Mouse (Mus musculus) spleen, adult 12 weeks (tissue): ENCODE measurements around the gene Gm1113.

Source experiments
- DNase-seq: peaks from one replicate; pipeline ENCODE4 v3.0.0; 2022; ENCODE audit warnings: low spot score

The Gm1113 gene

GRCm38 (mm10) chr9:35518169-35518568, at the start of gene Gm1113:
Gm1113 (minus strand) TSS chr9:35518269.
- no peak for DNase-seq

DNA sequence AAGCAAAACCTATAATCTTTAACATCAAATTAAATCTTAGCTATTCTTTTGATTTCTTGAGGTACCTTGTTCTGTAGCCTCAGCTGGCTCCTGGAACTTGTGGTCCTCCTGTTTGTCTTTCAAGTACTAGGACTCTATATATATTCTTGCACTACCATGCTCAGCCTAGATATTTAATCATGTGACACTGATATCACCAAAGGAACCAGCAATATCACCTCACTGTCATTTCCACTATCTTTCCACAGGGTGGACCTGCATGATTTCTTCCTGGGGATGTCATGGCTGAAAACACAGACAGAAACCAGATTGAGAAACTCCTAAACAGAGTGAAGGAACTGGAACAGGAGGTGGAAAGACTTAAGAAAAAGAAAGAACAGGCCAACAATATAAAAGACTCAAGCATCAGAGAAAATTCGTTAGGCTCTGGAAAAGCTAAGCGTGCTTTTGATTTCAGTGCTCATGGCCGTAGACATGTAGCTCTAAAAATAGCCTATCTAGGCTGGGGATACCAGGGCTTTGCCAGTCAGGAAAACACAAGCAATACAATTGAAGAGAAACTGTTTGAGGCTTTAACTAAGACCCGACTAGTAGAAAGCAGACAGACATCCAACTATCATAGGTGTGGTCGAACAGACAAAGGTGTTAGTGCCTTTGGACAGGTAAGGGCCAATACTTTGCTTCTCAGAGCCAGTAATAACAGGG, 46.6 kb upstream of the Gm1113 start:
- DNase-seq = no peak

DNA sequence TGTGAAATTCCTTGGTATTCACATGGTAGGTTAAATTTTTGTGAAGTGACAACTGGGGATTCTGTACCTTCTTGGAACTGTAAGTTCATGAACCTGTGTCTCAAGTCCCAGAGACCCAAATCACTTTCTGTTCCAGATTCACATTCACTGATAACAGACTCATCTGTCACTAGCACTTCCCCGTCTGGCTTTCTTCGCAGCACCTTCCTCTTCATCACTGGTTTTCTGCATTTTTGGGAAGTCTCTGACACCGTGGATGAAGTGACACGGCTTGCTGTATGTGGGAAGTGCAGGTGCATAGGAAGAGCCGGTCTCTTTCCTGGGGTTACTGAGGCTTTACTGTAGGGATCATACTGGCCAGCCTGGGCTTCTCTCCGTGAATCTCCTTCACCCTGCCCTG, 43.5 kb upstream of the Gm1113 start:
- no peak for DNase-seq

DNA sequence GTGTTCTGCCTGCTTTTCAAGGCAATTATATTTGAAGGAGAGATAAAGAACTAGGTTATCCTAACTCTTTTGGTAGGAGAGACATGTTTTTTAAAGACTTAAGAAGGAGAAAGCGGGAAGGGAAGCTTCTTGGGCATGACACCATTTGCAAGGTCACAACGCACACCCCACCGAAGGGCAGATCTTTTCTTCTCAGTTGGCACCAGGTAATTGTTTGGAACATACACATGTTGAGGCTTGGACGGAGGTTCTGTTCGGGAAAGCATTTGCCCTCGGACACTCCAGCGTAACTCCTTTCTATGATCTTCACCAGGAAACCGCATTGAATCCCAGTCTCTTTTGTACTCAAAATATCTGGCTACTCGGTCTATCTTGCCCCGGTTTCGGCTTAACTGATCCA, 43.0 kb upstream of the Gm1113 start:
- no peak for DNase-seq

DNA sequence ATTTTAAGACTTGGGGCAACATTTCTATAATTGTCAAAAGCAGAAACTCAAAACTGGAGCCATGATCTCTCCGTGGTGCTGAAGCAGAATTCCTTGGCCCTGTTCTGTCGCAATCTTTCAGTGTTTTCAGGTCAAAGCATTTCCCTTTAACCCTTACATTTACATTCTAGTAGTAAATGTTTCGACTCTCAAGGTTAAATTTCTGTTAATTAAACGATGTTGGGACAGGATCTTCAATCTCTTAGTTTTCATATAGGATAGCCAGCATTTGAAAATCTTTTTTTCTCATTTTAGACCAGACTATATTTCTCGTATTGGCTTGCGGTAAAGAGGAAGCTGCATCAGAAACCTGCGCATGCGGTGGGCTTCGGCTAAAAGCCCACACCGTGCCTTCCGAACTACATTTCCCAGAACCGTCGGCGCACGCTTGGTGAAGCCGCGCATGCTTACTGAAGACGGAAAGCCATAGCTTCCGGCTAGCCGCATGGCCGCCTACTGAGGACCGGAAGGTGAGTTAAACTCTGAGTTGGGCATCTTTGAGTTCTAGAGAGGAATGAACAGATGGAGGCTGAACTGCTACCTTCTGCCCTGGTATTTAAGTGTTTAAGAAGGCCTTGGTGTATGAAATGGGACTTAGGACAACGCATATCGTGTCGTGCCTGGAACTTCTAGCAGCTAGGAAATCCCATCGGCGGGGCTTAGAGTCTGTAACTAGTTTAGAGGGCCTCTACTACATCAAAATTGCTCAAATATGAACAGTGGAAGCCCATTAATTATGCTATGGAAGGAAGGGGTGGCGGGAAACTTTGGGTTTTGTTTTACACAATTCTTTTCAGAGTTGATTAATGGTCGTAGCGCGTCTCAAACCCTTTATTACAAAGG, 41.2 kb upstream of the Gm1113 start:
- peak; percentile 49 for DNase-seq

GRCm38 (mm10) chr9:35558257-35559008, 40.4 kb upstream of the Gm1113 start, which contains the start of the genes Ddx25 and Pus3:
Ddx25 (minus strand) TSS chr9:35558528.
Pus3 (plus strand) TSS chr9:35558595.
- DNase-seq = no peak

DNA sequence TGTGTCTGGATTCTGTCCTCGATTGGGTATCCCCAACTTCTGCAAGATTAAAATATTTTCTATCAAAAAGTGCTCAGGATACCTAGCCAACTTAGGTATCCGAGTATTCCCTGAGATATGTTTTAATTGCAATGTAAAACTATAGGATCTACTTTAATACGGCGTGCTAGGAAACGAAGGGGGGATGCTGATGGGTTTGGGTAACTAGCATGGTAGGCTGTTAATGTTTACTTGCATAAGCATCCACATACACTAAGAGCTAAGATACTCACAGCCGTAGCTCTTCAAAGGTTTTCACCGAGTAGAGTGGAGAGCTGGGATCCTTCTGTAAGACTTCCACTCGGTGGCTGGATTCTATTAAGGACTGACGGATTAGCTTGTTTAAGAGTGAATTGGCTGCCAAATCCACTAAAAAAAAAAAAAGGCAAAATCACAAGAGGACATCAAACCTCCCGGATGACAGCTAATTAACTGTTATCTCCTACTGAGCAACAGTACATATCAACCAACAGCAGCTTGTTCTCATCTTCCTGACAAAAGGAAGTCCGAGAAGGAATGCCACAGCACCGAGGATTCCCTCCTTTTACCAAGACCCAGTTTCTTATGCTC, 38.5 kb upstream of the Gm1113 start:
- no peak for DNase-seq

- no peak for DNase-seq
These were observed 30.4 kb upstream of the Gm1113 start for GRCm38 (mm10) chr9:35548455-35548854.

GRCm38 (mm10) chr9:35546745-35547144, 28.7 kb upstream of the Gm1113 start:
- DNase-seq = no peak

- DNase-seq = no peak
These were observed 27.6 kb upstream of the Gm1113 start for GRCm38 (mm10) chr9:35545704-35546103.

DNA sequence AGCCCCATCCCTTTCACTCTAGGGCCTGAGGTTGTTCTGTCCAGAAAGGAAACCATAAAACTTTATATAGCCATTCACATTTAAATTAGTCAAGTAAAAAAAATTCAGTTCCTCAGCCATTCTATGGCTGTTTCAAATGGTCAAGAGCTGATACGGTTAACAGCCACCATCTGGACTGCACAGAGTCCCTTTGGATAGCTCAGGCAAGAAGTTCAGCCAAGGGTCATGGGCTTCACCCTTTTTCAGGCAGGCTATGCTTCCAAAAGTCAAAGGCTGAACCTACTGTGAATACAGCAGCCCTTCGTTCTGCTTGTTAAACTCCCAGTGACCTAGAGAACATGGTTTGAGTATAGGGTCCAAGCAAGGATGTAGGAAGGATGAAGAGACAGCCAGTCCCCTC, 26.6 kb upstream of the Gm1113 start:
- no peak for DNase-seq

GRCm38 (mm10) chr9:35543099-35543860, 25.2 kb upstream of the Gm1113 start:
- DNase-seq = no peak

DNA sequence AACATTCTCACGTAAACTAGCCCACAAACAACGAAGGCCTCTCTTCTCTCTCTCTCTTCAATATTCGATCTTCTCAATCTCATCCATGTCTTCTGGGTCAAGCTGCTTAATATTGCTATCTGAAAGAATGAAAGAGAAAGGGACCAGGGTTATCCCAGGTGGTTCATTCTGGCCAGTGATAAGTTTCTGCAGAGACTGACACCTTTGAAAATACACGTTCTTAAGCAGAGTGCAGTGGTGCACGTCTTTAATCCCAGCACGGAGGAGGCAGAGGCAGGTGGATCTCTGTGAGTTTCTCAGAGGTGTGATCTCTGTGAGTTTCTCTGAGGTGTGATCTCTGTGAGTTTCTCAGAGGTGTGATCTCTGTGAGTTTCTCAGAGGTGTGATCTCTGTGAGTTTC, 23.9 kb upstream of the Gm1113 start:
- DNase-seq = no peak

DNA sequence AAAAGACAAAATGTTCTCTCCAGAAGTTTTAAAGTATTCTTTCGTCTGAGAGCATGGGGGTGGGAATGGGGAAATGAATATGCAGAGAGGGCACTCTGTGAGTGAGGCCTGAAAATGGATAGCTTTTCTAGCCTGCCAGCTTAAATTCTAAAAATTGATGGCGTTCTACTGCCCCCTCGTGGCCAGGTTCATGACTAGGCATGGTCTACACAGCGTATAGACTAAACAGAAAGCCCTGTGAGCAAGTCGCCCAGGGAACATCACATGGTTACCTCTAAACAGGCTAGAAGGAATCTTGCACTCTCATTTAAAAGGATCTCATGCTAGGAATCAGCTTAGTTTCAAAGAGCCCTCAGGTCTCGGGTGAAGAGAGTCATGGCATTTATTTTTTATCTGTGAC, 23.4 kb upstream of the Gm1113 start:
- peak; percentile 54 for DNase-seq

- no peak for DNase-seq
These were observed 23.0 kb upstream of the Gm1113 start for GRCm38 (mm10) chr9:35541024-35541423.

DNA sequence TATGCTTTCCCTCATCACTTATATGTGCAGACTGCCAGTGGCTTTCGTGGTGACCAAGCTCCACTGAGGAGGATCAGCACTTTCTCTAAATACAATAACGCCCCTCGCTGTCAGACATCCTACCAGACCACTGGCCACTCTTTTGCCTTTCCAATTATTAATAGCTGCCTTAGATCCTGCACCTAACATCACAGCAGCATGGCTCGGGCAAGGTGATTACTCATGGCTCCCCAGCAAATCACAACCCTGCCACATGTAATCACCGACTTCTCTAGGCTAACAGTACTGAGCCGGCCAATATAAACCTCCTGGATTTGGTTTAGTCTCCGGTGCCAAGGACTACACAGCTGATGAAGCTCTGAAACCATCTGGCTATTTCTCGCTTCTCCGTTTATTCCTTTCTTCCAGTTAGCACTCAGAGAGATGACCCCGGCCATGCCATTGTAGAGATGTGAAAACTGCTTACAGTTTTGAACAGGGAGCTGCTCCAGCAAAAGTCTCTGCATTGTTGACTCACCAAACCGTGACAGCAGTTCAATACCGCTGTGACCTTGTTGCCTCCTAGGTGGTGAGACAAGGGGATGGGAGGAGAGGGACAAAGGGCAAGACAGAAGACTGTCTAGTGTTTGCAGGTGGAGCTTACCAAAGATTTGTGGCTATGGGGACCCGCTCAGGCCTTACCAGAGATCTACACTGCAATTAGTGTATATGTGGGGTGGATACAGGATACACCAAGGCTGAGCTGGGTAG, 21.1 kb upstream of the Gm1113 start:
- DNase-seq = no peak

DNA sequence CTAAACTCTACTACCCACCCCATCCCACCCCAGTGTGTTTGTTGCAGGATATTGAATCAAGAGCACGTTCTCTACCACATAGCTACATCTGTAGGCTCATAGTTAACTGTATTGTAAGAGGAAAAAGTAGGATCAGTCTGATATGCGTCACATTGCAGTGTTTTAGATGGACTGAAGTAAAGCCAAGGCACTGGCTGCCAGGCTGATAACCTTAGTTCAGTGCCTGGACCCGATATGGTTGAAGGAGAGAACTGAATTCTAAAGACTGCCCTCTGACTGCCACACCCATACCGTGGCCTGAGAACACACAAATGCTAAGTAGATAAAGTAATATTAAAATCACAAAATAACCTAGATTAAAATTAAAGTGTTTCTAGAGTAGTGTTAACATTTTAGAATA, 17.8 kb upstream of the Gm1113 start:
- DNase-seq = no peak

DNA sequence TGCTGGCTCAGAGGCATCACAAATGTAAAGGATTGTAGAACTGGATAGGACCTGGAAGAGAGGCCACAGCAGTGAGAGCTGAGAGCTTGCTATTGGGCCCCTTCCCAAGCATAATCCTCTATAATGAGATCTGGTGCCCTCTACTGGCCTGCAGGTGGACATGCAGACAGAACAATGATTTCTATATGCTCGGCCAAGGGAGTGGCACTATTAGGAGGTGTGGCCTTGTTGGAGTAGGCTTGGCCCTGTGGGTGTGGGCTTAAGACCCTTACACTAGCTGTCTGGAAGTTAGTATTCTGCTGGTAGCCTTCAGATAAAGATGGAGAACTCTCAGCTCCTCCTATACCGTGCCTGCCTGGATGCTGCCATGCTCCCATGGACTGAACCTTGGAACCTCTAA, 17.0 kb upstream of the Gm1113 start:
- peak; percentile 19 for DNase-seq

GRCm38 (mm10) chr9:35533266-35533665, 15.2 kb upstream of the Gm1113 start:
- no peak for DNase-seq

DNA sequence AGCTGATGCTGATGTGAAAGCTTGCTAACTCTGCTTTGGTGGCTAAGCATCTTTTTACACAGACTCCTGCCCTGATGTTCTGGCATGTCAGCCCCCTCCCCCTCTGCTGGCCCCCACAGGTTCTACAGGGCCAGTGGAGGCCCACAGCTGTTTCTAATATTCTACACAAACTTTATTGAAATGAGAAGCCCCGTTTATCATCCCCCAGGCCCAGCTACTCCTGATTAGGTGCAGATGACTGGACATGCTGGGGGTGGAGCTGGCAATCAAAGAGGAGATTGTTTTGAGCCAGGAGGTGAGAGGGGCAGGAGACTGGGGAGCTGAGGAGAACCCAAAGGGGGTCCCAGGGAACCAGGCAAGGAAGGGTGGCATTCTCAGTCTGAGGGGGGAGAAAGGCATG, 11.7 kb upstream of the Gm1113 start:
- no peak for DNase-seq

GRCm38 (mm10) chr9:35529141-35529540, 11.1 kb upstream of the Gm1113 start:
- DNase-seq = no peak
